Mouse (Mus musculus): ENCODE measurements around the gene E030025P04Rik. TPM values are rescaled to one million over a fixed set of nuclear protein-coding genes. Genes with fewer than 3 reads are reported as not detected.
A peak's percentile ranks its signal among the peaks of the same experiment; 100 is the strongest.

Gene E030025P04Rik
- total RNA-seq (2021), result not detected

DNA sequence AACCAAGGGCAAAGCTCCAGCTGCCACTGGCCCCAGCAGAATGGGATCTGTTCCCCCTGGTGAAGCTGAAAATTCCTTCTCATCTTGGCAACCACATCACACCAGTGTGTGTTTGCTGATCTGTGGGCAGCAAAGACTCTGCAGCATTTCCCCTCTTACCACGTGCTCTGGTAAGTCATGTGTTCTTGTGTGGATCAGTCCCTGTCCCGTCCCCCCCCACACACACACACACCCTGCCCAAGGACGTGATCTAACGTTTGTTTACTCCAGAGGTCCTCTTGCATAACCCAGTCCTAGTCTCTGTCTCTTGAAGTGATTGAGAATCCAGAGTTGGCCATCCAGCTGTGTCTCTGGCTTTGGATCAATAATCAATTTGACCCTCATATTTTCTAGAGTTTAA is at the start of gene E030025P04Rik:
E030025P04Rik (minus strand) TSS at position 134 of the 400 bp plus-strand sequence.
- intact Hi-C loops (cut with DNase I), result no loop called here
- DNase-seq, result peak in 1 of 2 experiments; percentile 11

- DNase-seq, result peak; percentile 61 to 72
- intact Hi-C loops (cut with DNase I), result loop anchor here (1.0 kb wide), 2 partner anchors 268 to 743 kb away; no protein-coding TSS in a partner anchor
Observed at GRCm38 (mm10) chr11:109192673-109193557, 48.7 kb upstream of the E030025P04Rik start.

DNA sequence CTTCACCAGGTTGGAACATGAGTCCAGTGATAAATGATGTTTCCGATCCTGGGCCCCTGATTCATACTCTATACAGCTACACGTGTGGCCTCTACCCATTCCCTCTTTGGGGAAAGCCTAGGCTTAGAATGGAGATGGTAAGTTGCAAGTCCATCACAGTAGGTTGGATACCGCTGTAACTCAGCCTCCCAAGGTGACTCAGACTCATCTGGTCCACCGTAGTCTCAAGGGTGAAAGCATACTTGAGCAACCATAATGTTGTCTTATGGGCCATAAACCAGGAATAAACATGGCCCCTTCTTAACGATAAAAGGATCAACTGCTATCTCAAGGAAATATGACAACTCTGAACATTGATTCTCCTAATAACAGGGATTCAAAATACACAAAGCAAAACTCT is 44.1 kb upstream of the E030025P04Rik start:
- no peak for DNase-seq

GRCm38 (mm10) chr11:109187631-109188184 is 43.5 kb upstream of the E030025P04Rik start:
- intact Hi-C loops (cut with DNase I), result no loop called here
- DNase-seq, result no peak

More for the DNA sequence above, 44.1 kb upstream of the E030025P04Rik start:
- intact Hi-C loops (cut with DNase I), result no loop called here

GRCm38 (mm10) chr11:109181118-109181517 is 36.9 kb upstream of the E030025P04Rik start:
- DNase-seq, result no peak
- intact Hi-C loops (cut with DNase I), result no loop called here

DNA sequence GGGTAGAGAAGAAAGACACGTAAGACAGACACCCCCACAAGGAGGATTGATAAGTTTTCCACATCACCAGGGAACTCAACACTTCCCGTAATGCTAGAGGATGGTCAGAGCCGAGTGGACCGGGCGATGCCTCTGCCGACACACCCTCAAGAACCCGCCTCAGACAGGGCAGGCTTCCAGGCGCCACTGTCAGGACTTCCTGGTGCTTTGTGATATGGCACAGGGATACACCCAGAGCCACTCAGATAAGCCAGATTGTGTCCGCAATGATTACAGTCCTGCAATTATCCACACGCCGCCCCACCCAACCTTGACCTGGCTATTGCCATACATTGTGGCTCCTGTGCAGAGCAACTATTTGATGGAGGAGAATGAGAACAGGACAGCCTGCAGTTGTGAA is 36.1 kb upstream of the E030025P04Rik start:
- DNase-seq, result peak in 1 of 2 experiments; percentile 6
- intact Hi-C loops (cut with DNase I), result no loop called here

DNA sequence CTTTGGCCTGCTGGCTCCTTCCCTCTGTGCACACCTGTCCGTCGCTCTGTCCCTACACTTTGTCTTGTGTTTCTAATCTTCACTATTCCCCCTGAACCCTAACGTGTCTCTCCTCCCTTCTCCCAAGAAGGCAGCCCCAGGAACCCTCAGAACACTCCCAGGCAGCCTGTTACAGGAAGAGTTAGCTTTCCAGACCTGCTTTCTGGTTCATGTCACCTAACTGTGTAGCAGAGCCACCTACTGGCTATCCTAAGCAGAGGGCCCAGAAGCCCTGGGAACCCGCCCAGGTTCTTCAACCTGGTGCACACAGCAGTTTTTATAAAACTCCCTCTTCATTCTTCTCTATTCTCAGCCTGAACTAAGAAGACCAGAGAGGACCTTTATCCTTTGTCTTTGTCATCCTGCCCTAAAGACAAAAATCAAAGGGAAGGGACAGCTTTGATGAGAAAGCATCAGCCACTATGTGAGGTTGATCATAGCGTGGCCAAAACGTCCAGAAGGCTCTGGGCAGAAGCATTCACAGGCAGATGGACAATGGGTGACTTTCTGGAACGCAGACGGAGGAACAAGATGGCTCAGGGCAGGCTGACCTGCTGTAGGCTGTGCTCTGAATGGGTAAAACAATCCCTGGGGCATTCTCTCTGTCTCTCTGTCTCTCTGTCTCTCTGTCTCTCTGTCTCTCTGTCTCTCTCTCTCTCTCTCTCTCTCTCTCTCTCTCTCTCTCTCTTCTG is 34.8 kb upstream of the E030025P04Rik start:
- intact Hi-C loops (cut with DNase I), result loop anchor here (1.0 to 5.0 kb wide), 2 partner anchors 254 to 727 kb away; no protein-coding TSS in a partner anchor
- DNase-seq, result peak; percentile 20 to 44

GRCm38 (mm10) chr11:109175376-109175969 is 31.3 kb upstream of the E030025P04Rik start:
- intact Hi-C loops (cut with DNase I), result loop anchor here (5.0 kb wide), 1 partner anchor 723 kb away; no protein-coding TSS in a partner anchor

GRCm38 (mm10) chr11:109172224-109172623 is 28.1 kb upstream of the E030025P04Rik start:
- intact Hi-C loops (cut with DNase I), result no loop called here
- DNase-seq, result no peak

More at GRCm38 (mm10) chr11:109175376-109175969, 31.3 kb upstream of the E030025P04Rik start:
- no peak for DNase-seq

DNA sequence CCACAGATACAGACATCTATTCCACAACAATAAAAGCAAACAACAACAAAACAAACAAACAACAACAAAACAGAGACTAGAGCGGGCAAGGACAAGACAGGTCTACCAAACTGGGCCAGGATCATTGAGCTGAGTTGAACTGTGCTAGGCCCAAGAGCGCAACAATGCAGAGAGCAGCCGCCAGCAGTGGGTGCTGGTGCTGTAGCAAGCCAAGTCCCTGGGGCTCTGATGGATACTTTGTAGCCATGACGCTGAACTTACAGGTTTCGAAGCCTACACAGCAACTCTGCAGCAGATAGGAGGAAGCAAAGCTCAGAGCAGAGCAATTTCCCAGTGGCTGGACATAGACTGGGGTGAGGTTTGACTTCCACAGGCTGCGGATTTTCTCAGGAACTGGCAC is 26.6 kb upstream of the E030025P04Rik start:
- intact Hi-C loops (cut with DNase I), result no loop called here
- no peak for DNase-seq

GRCm38 (mm10) chr11:109157694-109158093 is 13.5 kb upstream of the E030025P04Rik start:
- DNase-seq, result no peak
- intact Hi-C loops (cut with DNase I), result no loop called here

DNA sequence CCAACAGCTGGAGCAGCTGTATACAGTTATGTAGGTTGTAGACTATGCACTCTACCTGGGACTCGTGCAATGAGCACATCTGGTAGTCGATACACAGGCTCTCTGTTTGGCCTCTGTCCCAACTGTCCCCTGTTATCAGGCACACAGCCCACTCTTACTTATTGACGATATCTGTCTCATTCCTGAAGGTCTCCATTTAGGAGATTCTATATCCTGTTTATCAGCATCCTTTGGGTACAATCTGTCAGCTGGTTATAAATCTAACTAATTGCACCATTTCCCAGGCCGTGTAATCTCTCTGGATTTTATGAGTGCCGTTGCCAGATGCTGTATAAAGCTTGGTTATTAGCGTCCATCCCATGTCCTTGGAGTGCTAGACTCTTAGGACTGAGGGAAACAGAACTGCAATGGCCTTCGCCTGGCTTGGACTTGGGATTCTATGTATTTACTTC is 747 bp upstream of the E030025P04Rik start:
- DNase-seq, result no peak

GRCm38 (mm10) chr11:109126482-109126881 is 17.7 kb downstream of the E030025P04Rik start:
- DNase-seq, result peak; percentile 22 to 26
- intact Hi-C loops (cut with DNase I), result no loop called here

More for the DNA sequence above, 747 bp upstream of the E030025P04Rik start:
- intact Hi-C loops (cut with DNase I), result no loop called here

- DNase-seq, result peak; percentile 19 to 22
- intact Hi-C loops (cut with DNase I), result no loop called here
Observed at GRCm38 (mm10) chr11:109125451-109125850, 18.7 kb downstream of the E030025P04Rik start.

DNA sequence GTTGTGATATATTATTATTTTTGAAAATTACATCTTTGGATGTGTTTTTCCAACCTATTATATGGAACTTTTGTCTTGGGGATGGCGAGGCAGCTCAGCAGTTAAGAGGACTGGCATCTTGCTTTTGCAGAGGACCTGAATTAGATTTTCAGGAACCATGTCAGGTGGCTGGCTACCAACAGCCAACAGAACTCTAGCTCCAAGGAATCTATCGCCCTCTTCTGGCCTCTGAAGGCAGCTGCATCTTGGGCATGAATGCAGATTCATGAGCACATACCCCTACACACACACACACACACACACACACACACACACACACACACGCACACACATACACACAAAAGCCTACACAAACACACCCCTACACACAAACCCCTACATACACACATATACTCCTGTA is 19.9 kb downstream of the E030025P04Rik start:
- no peak for DNase-seq
- intact Hi-C loops (cut with DNase I), result no loop called here

DNA sequence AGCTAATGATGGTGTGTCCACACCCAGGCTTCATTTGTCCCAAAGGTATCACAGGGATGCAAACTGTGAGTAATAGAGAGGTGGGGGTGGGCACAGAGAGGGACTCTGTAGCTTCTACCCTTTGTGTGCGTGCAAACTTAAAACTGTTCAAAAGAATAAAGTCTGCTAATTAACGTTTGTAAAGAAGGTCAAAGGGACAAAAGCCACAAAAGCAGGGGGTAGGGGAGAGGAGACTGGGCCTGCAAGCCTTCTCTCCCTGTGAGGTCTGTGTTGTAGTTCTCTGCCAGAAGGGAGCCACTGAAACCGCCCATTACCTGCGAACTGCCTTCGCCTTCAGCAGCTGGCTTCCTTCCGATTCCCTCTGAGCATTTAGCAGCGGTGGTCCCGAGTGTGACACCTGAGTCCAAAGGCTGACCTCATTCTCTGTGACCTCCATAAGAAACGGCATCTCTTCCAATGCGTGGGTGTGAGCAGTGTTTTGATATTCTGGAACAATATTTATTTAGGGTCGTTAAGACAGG is 34.3 kb downstream of the E030025P04Rik start:
- intact Hi-C loops (cut with DNase I), result no loop called here
- no peak for DNase-seq

GRCm38 (mm10) chr11:109109056-109109455 is 35.1 kb downstream of the E030025P04Rik start:
- DNase-seq, result no peak
- intact Hi-C loops (cut with DNase I), result no loop called here

GRCm38 (mm10) chr11:109107518-109108205 is 36.5 kb downstream of the E030025P04Rik start:
- no peak for DNase-seq
- intact Hi-C loops (cut with DNase I), result no loop called here

DNA sequence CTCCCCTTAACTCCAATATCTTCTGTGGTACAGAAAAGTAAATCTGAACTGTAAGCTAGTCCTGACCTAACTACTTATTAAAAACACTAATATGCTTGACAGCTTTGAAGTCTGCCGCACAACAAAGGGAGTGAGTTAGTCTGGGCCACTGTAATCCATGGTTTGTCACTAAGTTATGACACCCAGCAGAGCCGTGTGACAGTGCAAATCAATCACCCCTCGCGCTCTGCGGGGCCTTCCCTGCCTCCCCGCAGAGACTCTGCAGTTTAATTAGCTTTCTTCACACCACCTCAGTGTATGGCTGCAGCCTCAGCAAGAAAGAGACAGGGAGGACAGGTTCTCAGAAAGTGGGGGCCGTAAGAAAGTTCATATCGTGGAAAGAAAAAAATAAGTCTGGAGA is 37.4 kb downstream of the E030025P04Rik start:
- DNase-seq, result no peak
- intact Hi-C loops (cut with DNase I), result no loop called here

DNA sequence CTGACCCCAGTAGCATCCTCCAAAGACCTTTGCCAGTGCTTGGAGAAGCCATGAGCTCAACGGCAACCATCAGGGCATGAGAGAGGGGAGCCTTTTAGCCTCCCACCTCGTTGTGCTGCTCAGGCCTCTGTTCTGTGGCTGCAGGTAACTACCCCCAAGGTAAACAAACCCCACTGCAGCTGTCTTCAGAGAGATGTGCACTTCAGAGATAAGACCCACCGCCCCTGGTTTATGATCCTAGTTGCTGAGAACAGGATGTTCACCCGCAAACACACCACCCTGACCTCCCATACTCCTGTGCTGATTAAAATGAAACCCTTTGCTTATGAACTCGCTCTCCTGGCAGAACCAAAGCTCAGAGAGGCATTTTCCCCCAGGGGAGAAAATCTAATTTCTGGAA is 38.0 kb downstream of the E030025P04Rik start:
- intact Hi-C loops (cut with DNase I), result no loop called here
- no peak for DNase-seq

Data from heart, postnatal 36 days (tissue).